Mouse (Mus musculus) macrophage (primary cell): ENCODE data around the gene Acat1. TPM values are rescaled to one million over a fixed set of nuclear protein-coding genes. Genes with fewer than 3 reads are reported as not detected.

Experiments used
- H3K27ac ChIP-seq: fragments of 350-480 bp; formaldehyde crosslinking; 2 replicates; pipeline ENCODE4 v1.9.0; 2021
- H3K36me3 ChIP-seq: fragments of 350-480 bp; formaldehyde crosslinking; 2 replicates; pipeline ENCODE4 v1.9.0; 2021; ENCODE audit errors: inconsistent target
- H3K4me3 ChIP-seq: fragments of 350-480 bp; formaldehyde crosslinking; 2 replicates; pipeline ENCODE4 v1.9.0; 2021; ENCODE audit errors: inconsistent target
- H3K79me2 ChIP-seq: fragments of 350-480 bp; formaldehyde crosslinking; 2 replicates; pipeline ENCODE4 v1.9.0; 2021; ENCODE audit errors: inconsistent target
- WGBS: methylation state at CpG from one replicate; pipeline ENCODE4 v1.1.7; 2026; ENCODE audit warnings: inconsistent platforms; ENCODE audit not compliant: missing documents; 5-methylcytosine and 5-hydroxymethylcytosine counted together
- polyA plus RNA-seq: library from polyadenylated mRNA; stranded (reverse); fragments of 250-400 nt; gene quantifications from 3 replicates; pipeline ENCODE4 v1.2.4, GENCODE M21; 2018; ENCODE audit warnings: inconsistent platforms

Acat1 gene
- polyA plus RNA-seq, 1 experiment from 2014 or later: 27.8 TPM

GRCm38 (mm10) chr9:53581870-53582269 is 28.3 kb downstream of the Acat1 start:
- 94% methylated on average over 4 of the region's 4 CpGs for whole genome bisulfite sequencing
- Histone ChIP-seq H3K36me3 (peaks cover 46% of the 10 kb centered on the region), H3K4me3 (no peak overlapping the region), H3K27ac (no peak overlapping the region), H3K79me2 (no peaks in the 10 kb centered on the region)

- WGBS: 92% methylated on average over 5 of the region's 5 CpGs
- peaks cover 22% of the 10 kb centered on the region for H3K36me3 ChIP-seq
- H3K4me3 ChIP-seq: no peak overlapping the region
- no peaks in the 10 kb centered on the region for H3K79me2 ChIP-seq
- H3K27ac ChIP-seq: no peak overlapping the region
Measured at GRCm38 (mm10) chr9:53575721-53576120, 34.5 kb downstream of the Acat1 start.

GRCm38 (mm10) chr9:53572516-53573307 is 37.5 kb downstream of the Acat1 start:
- WGBS: 90% methylated on average over 7 of the region's 7 CpGs
- no peak overlapping the region for H3K4me3 ChIP-seq
- H3K27ac ChIP-seq: no peak overlapping the region
- H3K79me2 ChIP-seq: no peaks in the 10 kb centered on the region
- peaks cover 38% of the 10 kb centered on the region for H3K36me3 ChIP-seq

DNA sequence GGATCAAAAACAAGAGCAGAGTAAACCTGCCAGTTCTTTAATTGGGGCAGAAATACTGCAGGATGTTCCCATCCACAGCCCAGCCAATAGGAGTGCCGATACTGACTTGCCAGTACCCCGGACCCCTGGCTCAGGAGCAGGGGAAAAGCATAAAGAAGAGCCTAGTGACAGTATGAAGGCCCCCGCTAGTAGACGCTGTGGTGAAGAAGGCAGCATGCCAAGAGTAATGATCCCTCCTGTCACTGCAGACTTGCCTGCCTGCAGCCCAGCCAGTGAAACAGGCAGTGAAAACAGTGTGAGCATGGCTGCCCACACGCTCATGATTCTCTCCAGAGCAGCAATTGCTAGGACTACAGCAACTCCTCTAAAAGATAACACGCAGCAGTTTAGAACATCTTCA is 39.5 kb downstream of the Acat1 start:
- Histone ChIP-seq H3K4me3 (no peak overlapping the region), H3K79me2 (no peaks in the 10 kb centered on the region), H3K27ac (no peak overlapping the region), H3K36me3 (peaks cover 46% of the 10 kb centered on the region)
- WGBS: 91% methylated on average over 6 of the region's 6 CpGs

DNA sequence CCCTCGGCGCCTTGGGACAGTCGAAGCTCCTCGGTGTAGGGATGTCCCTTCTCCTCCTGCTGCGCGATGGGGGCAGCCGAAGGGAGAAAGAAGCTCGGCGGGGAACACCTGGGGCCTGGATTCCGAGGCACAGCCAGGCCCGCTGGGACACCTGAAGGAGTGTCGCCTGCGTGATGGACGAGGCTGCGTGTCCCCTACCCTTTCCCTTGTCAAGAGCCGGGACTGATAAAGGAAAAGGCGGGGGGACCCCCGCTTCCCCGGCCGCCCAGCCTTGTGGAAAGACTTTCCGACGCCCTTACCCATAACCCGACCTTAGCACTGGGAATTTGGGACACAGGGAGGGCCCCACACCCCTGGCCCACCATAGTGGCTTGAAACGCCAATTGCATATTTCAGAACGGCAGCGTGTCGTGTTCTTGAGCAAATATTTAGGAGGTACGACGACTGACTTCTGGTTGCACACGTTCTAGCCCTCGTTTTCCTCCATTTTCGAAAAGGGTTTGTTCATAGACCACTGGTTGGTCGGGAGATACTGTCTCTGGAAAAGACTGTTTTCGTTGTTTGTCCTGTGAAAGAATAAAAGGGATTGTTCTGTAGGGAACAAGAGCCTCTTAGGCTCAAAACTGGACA is 72.7 kb downstream of the Acat1 start:
- 2% methylated on average over 31 of the region's 34 CpGs for WGBS

GRCm38 (mm10) chr9:53536558-53537320 is 73.4 kb downstream of the Acat1 start, which contains the start of the genes Atm and Npat:
Atm (minus strand) TSS chr9:53536740.
Npat (plus strand) TSS chr9:53537047.
- peaks cover 61% of the 10 kb centered on the region for H3K79me2 ChIP-seq
- H3K27ac ChIP-seq: peak within 1 kb of the TSS; percentile 62
- under 1% methylated on average over 66 of the region's 69 CpGs for WGBS
- H3K36me3 ChIP-seq: no peaks in the 10 kb centered on the region
- peak within 1 kb of the TSS; percentile 96 for H3K4me3 ChIP-seq

More for the DNA sequence above, 72.7 kb downstream of the Acat1 start:
- H3K36me3 ChIP-seq: no peaks in the 10 kb centered on the region
- H3K79me2 ChIP-seq: peaks cover 68% of the 10 kb centered on the region
- peak overlapping the region; percentile 48 for H3K27ac ChIP-seq
- peak overlapping the region; percentile 96 for H3K4me3 ChIP-seq

DNA sequence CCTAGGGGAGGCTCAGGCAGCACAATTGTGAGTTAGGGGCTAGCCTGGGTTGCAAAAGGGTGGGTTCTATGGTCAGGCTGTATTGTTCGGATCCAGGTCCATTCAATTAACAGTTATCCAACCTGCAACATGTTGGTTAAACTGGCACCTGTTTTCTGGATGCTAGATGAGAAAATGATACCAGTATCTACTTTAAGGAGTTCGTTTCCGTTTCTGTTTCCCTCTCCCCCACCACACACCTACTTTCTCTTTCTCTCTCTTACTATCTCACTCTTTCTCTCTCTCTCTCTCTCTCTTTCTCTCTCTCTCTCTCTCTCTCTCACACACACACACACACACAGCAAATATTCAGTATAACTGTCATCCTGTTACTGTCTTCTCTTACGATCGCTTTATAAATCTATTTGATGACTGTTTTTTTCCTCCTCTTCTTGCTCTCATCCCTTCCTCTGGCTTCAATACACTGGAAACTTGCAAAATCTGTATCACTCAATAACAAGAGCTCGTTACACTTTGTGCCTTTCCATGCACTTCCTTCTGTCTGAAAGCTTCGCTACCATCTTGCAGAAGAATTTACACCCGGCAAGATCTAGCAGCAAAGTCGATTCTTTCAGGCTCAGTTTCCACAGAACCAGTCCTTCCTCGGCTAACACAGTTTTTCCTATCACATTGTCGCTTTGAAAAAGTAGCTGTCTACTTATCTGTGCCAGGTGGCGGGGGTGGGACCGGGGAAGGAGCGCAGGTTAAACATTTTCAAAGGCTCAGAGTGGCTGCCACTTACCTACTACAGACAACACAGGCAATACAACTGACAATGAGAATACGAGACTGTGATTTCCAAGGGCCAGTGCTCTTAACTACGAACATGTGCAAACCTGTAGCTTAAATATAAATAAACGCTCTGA is 74.5 kb downstream of the Acat1 start:
- 2% methylated on average over 15 of the region's 17 CpGs for WGBS
- Histone ChIP-seq H3K36me3 (0 out of 2 replicates have a peak, but pooled peaks cover 5% of the 10 kb centered on the region), H3K27ac (peak overlapping the region; percentile 62), H3K4me3 (peak overlapping the region; percentile 84), H3K79me2 (peaks cover 50% of the 10 kb centered on the region)

Other genes starting within 250 kb of the Acat1 start
- 16.0 to 28.9 TPM (median 22.4 TPM) in 3 replicates for gene Kdelc2, start 226.4 kb downstream of the Acat1 start, polyA plus RNA-seq
- 0.22 to 0.46 TPM in 2 of 3 replicates, not detected in the other for gene 4930550C14Rik, start 208.1 kb downstream of the Acat1 start, polyA plus RNA-seq
- 2.7 to 8.8 TPM (median 5.2 TPM) in 3 replicates for gene Atm, start 73.6 kb downstream of the Acat1 start, polyA plus RNA-seq
- 6.9 to 9.3 TPM (median 9.2 TPM) in 3 replicates for gene Npat, start 73.3 kb downstream of the Acat1 start, polyA plus RNA-seq
- 12.7 to 19.8 TPM (median 18.2 TPM) in 3 replicates for gene Cul5, start 59.6 kb upstream of the Acat1 start, polyA plus RNA-seq
- gene Rab39, start 95.8 kb upstream of the Acat1 start, polyA plus RNA-seq: 0.79 to 1.9 TPM (median 1.4 TPM) in 3 replicates
- gene Slc35f2, start 161.2 kb upstream of the Acat1 start, polyA plus RNA-seq: not detected in 3 replicates
- not detected in 3 replicates for gene Sln, start 239.8 kb upstream of the Acat1 start, polyA plus RNA-seq